Mouse (Mus musculus): ENCODE data around the gene Dusp11.

DNA sequence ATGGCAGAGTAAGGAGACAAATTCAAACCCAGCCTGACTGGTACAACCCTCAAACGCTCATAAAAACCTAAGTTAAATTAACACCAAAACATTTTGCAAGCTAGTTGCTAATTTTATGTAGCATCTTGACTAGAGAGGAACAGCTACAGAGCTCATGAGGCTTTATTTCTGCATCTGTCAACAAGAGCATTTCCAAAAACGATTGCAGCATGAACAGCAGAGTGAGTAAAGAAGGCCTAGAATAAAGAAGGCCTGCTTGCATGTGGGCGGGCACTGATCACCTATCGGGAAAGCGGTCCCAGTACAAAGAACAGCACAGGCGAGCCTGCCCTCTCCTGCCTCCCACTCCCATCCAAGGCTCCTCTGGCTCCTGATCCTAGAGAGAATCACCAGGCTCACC lies 12.9 kb downstream of the Dusp11 start:
- no peak for TF ChIP-seq CTCF (IDR thresholded peaks at IDR 0.05; ENCODE audit: extremely low read depth, insufficient read depth, low read length)
- no peak for TF ChIP-seq POLR2A (IDR thresholded peaks at IDR 0.05; ENCODE audit: extremely low read depth, insufficient read depth, low read length)

All from cortical plate, adult 2 months (tissue).